Mouse (Mus musculus): ENCODE data around the gene Chad.

Chad gene

GRCm38 (mm10) chr11:94598437-94599120 is 33.7 kb downstream of the Chad start:
- no peak for TF ChIP-seq CTCF (conservative IDR thresholded peaks at IDR 0.05; ENCODE audit: low read length)
- no peak for TF ChIP-seq POU5F1 (IDR thresholded peaks at IDR 0.05; ENCODE audit: borderline replicate concordance, low read length)
- TF ChIP-seq NANOG (IDR thresholded peaks at IDR 0.05; ENCODE audit: borderline replicate concordance, low read length), result no peak
- H3K4me1 ChIP-seq (replicated peaks; ENCODE audit: low read depth, low read length), result peaks cover 44% of the 10 kb centered on the region
- no peaks in the 10 kb centered on the region for H3K9me3 ChIP-seq (ENCODE audit: low read length)

DNA sequence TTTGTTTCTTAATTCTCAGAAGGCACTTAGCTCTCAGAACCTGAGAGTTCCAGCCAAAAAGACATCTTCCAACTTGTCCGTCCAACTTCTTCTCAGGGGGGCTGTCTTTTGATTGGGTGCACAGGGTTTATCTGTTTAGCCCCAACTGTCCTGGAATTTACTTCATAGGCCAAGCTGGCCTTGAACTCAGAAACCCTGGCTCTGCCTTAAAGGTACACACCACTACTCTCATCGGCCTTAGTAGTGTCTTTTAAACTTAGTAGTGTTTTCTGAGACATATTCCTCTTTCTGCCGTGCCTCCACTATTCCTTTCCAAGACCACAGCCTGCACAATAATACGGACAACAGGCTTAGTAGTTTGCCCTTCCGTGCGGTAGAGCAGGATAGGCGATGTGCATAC is 35.6 kb downstream of the Chad start:
- H3K4me1 ChIP-seq (replicated peaks; ENCODE audit: low read depth, low read length), result peaks cover 45% of the 10 kb centered on the region
- no peaks in the 10 kb centered on the region for H3K9me3 ChIP-seq (ENCODE audit: low read length)
- H3K36me3 ChIP-seq (ENCODE audit: insufficient read depth, low read length), result no peaks in the 10 kb centered on the region
- TF ChIP-seq NANOG (IDR thresholded peaks at IDR 0.05; ENCODE audit: borderline replicate concordance, low read length), result no peak
- no peak overlapping the region for H3K4me3 ChIP-seq (replicated peaks; ENCODE audit: low read length)
- H3K27me3 ChIP-seq (ENCODE audit: insufficient read depth, low read length), result peaks cover 34% of the 10 kb centered on the region

More at GRCm38 (mm10) chr11:94598437-94599120, 33.7 kb downstream of the Chad start:
- Histone ChIP-seq H3K36me3 (ENCODE audit: insufficient read depth, low read length) (no peaks in the 10 kb centered on the region), H3K27me3 (ENCODE audit: insufficient read depth, low read length) (peaks cover 33% of the 10 kb centered on the region), H3K4me3 (replicated peaks; ENCODE audit: low read length) (no peak overlapping the region)

- Histone ChIP-seq H3K36me3 (ENCODE audit: insufficient read depth, low read length) (no peaks in the 10 kb centered on the region), H3K9me3 (ENCODE audit: low read length) (no peaks in the 10 kb centered on the region), H3K27me3 (ENCODE audit: insufficient read depth, low read length) (peaks cover 34% of the 10 kb centered on the region), H3K4me3 (replicated peaks; ENCODE audit: low read length) (peak within 1 kb of the TSS; percentile 78), H3K4me1 (replicated peaks; ENCODE audit: low read depth, low read length) (peaks cover 37% of the 10 kb centered on the region)
- no peak for TF ChIP-seq NANOG (IDR thresholded peaks at IDR 0.05; ENCODE audit: borderline replicate concordance, low read length)
- TF ChIP-seq CTCF (conservative IDR thresholded peaks at IDR 0.05; ENCODE audit: low read length), result no peak
- no peak for TF ChIP-seq POU5F1 (IDR thresholded peaks at IDR 0.05; ENCODE audit: borderline replicate concordance, low read length)
Observed at GRCm38 (mm10) chr11:94601321-94602281, 36.8 kb downstream of the Chad start, which contains the start of gene Acsf2. Acsf2 (minus strand) TSS chr11:94601871.

DNA sequence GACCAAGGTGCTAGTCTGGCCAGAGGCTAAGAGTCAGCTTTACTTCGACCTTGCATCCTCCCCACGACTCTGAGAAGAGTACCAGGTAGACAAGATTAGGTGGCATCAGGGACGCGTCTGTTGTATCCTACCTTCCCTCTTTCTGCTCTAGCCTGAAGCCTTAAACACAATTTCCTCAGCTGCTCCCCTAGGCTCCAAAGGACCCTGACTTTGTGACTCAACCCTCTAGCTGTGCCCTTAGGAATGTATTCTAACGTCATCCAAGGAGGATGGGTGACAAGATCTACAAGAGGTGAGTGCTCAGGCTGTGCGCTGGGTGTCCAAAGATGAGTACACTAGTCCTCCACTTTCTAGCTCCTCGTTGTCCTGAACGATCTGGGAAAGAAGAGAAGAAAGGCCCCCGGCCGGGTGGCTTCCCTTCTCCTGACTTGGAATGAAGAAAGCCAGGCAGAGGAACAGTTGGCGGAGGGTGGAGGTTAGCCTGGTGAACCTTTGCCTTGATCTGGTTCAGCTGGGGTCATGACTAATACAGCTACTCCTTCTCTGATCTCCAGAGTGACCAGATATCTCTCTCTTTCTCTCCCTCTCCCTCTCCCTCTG is 37.6 kb downstream of the Chad start:
- Histone ChIP-seq H3K4me3 (replicated peaks; ENCODE audit: low read length) (peak overlapping the region; percentile 78), H3K4me1 (replicated peaks; ENCODE audit: low read depth, low read length) (peaks cover 32% of the 10 kb centered on the region), H3K9me3 (ENCODE audit: low read length) (no peaks in the 10 kb centered on the region), H3K27me3 (ENCODE audit: insufficient read depth, low read length) (peaks cover 34% of the 10 kb centered on the region), H3K36me3 (ENCODE audit: insufficient read depth, low read length) (no peaks in the 10 kb centered on the region)
- no peak for TF ChIP-seq POU5F1 (IDR thresholded peaks at IDR 0.05; ENCODE audit: borderline replicate concordance, low read length)
- no peak for TF ChIP-seq CTCF (conservative IDR thresholded peaks at IDR 0.05; ENCODE audit: low read length)
- TF ChIP-seq NANOG (IDR thresholded peaks at IDR 0.05; ENCODE audit: borderline replicate concordance, low read length), result no peak

DNA sequence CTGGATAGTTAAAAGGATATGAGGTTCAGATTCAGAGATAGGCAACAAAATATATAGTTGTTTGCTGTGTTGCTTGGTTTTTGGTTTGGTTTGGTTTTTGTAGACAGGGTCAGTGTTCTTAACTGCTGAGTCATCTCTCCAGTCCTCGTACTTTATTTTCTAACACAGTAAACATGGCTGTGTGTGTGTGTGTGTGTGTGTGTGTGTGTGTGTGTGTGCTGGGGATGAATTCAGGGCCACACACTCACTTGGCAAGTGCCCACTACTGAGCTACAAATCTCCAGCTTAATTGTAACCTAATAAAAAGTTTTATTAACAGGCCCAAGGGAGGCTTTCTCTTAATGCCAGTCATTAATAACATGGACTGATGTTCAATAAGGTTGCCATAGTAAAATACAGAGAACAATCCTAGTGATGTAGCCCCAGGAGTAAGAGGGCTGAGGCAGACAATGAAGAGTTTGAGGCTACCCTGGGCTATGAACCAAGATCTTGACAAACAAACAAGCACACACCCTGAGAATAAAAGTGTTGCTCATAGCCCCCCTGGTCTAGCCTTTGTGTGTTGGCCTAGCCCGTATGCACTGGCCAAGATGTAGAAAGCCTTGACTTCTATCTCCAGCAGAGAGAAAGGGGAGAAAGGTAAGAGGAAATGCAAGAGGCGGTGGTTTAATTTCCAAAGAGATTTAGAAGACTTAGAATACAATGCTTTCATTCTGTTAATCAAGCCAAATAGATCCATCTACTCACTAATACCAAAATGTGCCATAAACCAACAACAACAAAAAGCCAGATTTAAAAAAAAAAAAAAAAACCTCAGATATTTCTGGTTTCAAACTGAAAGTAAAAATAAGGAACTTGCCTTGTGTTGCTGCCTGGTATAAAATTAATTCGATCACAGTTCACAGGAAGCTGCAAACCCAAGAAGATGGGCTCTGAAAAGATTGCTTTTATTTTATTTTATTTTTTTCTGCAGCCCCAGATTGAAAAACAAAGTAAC is 46.2 kb downstream of the Chad start:
- TF ChIP-seq POU5F1 (IDR thresholded peaks at IDR 0.05; ENCODE audit: borderline replicate concordance, low read length) (no peak), NANOG (IDR thresholded peaks at IDR 0.05; ENCODE audit: borderline replicate concordance, low read length) (no peak), CTCF (conservative IDR thresholded peaks at IDR 0.05; ENCODE audit: low read length) (no peak)
- no peaks in the 10 kb centered on the region for H3K27me3 ChIP-seq (ENCODE audit: insufficient read depth, low read length)
- no peaks in the 10 kb centered on the region for H3K36me3 ChIP-seq (ENCODE audit: insufficient read depth, low read length)
- H3K4me1 ChIP-seq (replicated peaks; ENCODE audit: low read depth, low read length), result peaks cover 5% of the 10 kb centered on the region; the same call in 1 of the 2 replicates
- no peak overlapping the region for H3K4me3 ChIP-seq (replicated peaks; ENCODE audit: low read length)
- no peaks in the 10 kb centered on the region for H3K9me3 ChIP-seq (ENCODE audit: low read length)

DNA sequence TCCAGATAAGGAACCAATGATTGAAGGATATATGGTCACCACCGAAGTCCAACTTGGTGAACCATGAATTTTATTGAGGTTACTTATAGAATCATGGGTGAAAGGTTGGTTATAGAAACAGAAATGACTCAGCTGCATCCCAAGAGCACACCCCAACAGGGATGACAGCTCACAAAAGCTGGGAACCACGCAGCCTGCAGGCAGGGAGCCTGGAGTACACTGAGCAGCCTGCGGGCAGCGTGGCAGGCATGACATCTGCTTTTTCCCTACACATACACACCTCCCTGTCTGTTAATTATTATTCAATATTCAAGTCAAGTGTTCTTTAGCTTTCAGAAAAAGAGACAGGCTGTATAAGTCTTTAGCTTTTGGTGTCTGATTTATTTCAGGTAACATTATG is 49.8 kb downstream of the Chad start:
- peaks cover 3% of the 10 kb centered on the region; the same call in 1 of the 2 replicates for H3K9me3 ChIP-seq (ENCODE audit: low read length)
- no peaks in the 10 kb centered on the region for H3K27me3 ChIP-seq (ENCODE audit: insufficient read depth, low read length)
- no peak overlapping the region for H3K4me3 ChIP-seq (replicated peaks; ENCODE audit: low read length)
- H3K4me1 ChIP-seq (replicated peaks; ENCODE audit: low read depth, low read length), result peaks cover 5% of the 10 kb centered on the region; the same call in 1 of the 2 replicates
- no peak for TF ChIP-seq NANOG (IDR thresholded peaks at IDR 0.05; ENCODE audit: borderline replicate concordance, low read length)
- no peak for TF ChIP-seq CTCF (conservative IDR thresholded peaks at IDR 0.05; ENCODE audit: low read length)
- TF ChIP-seq POU5F1 (IDR thresholded peaks at IDR 0.05; ENCODE audit: borderline replicate concordance, low read length), result no peak
- H3K36me3 ChIP-seq (ENCODE audit: insufficient read depth, low read length), result no peaks in the 10 kb centered on the region

DNA sequence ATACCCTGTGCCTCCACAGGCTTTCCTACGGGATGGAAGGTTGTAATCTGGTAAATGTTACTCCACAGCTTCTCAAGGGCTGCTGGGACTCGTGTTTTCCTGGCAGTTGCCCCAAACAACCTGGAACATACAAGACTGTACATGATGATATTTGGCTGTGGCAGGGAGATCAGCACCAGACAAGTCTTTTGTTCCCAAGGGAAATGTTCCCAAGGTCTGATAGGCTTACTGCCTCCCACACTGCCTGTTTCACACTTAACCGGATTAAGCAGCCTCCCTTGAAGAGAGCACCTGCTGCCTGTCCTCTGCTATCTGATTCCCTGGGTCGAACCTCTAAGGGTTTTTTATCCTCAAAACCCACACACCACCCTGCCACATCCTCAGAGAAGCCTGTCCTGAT is 50.6 kb downstream of the Chad start:
- H3K27me3 ChIP-seq (ENCODE audit: insufficient read depth, low read length), result no peaks in the 10 kb centered on the region
- H3K36me3 ChIP-seq (ENCODE audit: insufficient read depth, low read length), result no peaks in the 10 kb centered on the region
- peaks cover 9% of the 10 kb centered on the region; the same call in 1 of the 2 replicates for H3K4me1 ChIP-seq (replicated peaks; ENCODE audit: low read depth, low read length)
- no peak overlapping the region for H3K4me3 ChIP-seq (replicated peaks; ENCODE audit: low read length)
- no peak for TF ChIP-seq CTCF (conservative IDR thresholded peaks at IDR 0.05; ENCODE audit: low read length)
- TF ChIP-seq NANOG (IDR thresholded peaks at IDR 0.05; ENCODE audit: borderline replicate concordance, low read length), result no peak
- no peak for TF ChIP-seq POU5F1 (IDR thresholded peaks at IDR 0.05; ENCODE audit: borderline replicate concordance, low read length)
- H3K9me3 ChIP-seq (ENCODE audit: low read length), result peaks cover 3% of the 10 kb centered on the region; the same call in 1 of the 2 replicates

Measured in E14TG2a.4 (cell line).